Mouse (Mus musculus) C2C12 (cell line): Measurements from ENCODE around the gene Rnf11.
A peak's percentile ranks its signal among the peaks of the same experiment; 100 is the strongest.

Experiments used
- CTCF ChIP-seq: IDR thresholded peaks from one replicate; pipeline ENCODE4 v1.5.1; 2011; ENCODE audit not compliant: control insufficient read depth, insufficient read depth, insufficient read length
- MAX ChIP-seq: IDR thresholded peaks from one replicate; pipeline ENCODE4 v1.6.1; 2011; ENCODE audit warnings: mild to moderate bottlenecking, control low read depth
- USF1 ChIP-seq: IDR thresholded peaks from one replicate; pipeline ENCODE4 v1.6.1; 2011; ENCODE audit warnings: low read depth, mild to moderate bottlenecking, control low read depth, moderate library complexity

- TF ChIP-seq CTCF (peak; percentile 32), USF1 (no peak), MAX (no peak)
These were observed 20.4 kb upstream of the Rnf11 start for GRCm38 (mm10) chr4:109504885-109505284.
